Mouse (Mus musculus): ENCODE measurements around the gene Clic6.

GRCm38 (mm10) chr16:92455488-92455887 is 30.0 kb upstream of the Clic6 start:
- TF ChIP-seq POLR2A (IDR thresholded peaks at IDR 0.05; ENCODE audit: low read depth, low read length) (no peak), CTCF (IDR thresholded peaks at IDR 0.05; ENCODE audit: extremely low read depth, insufficient read depth, insufficient read length, insufficient replicate concordance) (no peak)
